Mouse (Mus musculus) lung, embryonic 16.5 days (tissue): ENCODE results near the gene Arhgef38. TPM values are rescaled to one million over a fixed set of nuclear protein-coding genes. Genes with fewer than 3 reads are reported as not detected.

Experiments
- ATAC-seq: fragments of 200-750 bp; cut with Nextera tagmentation; 2 replicates; pipeline ENCODE4 v1.8.0; 2017; ENCODE audit warnings: low read depth, mild to moderate bottlenecking, moderate library complexity
- H3K27ac ChIP-seq: fragments of 300-500 bp; sonication (generic); 2 replicates; pipeline ENCODE4 v1.5.1; 2014; ENCODE audit warnings: mild to moderate bottlenecking, control low read depth, low read length
- H3K27me3 ChIP-seq: fragments of 300-500 bp; sonication (generic); 2 replicates; pipeline ENCODE4 v1.6.1; 2014; ENCODE audit warnings: low read depth, low read length, mixed read lengths; ENCODE audit not compliant: control insufficient read depth, insufficient read depth
- H3K36me3 ChIP-seq: fragments of 300-500 bp; sonication (generic); 2 replicates; pipeline ENCODE4 v1.6.1; 2014; ENCODE audit warnings: low read length; ENCODE audit not compliant: control insufficient read depth, insufficient read depth
- H3K4me1 ChIP-seq: fragments of 300-500 bp; sonication (generic); replicated peaks from 2 replicates; pipeline ENCODE4 v1.6.1; 2014; ENCODE audit warnings: low read length, mixed read lengths; ENCODE audit not compliant: control insufficient read depth, insufficient read depth
- H3K4me2 ChIP-seq: fragments of 300-500 bp; sonication (generic); 2 replicates; pipeline ENCODE4 v1.6.1; 2014; ENCODE audit warnings: low read depth, low read length, control low read depth
- H3K4me3 ChIP-seq: fragments of 300-500 bp; sonication (generic); 2 replicates; pipeline ENCODE4 v1.5.1; 2014; ENCODE audit warnings: mild to moderate bottlenecking, low read length, control low read depth
- H3K9ac ChIP-seq: fragments of 300-500 bp; sonication (generic); 2 replicates; pipeline ENCODE4 v1.6.1; 2014; ENCODE audit warnings: low read length, control low read depth
- H3K9me3 ChIP-seq: fragments of 300-500 bp; sonication (generic); 2 replicates; pipeline ENCODE4 v1.6.1; 2016; ENCODE audit warnings: low read length; ENCODE audit not compliant: control insufficient read depth
- WGBS: fragments of 180-500 bp; shearing (Covaris S2); extraction: QIAGEN DNeasy Blood & Tissue Kit; methylation state at CpG from one replicate; pipeline ENCODE4 v1.1.7; 2014; 5-methylcytosine and 5-hydroxymethylcytosine counted together
- polyA plus RNA-seq: library from polyadenylated mRNA; unstranded; fragments of >200 nt; fragmentation: Nextera tagmentation; extraction: Ambion mirVana; gene quantifications from 2 replicates; pipeline ENCODE4 v1.2.1, GENCODE M21; 2015

Arhgef38 gene
- polyA plus RNA-seq = 1.2 and 1.5 TPM in 2 replicates

GRCm38 (mm10) chr3:133234821-133235295 is at the start of gene Arhgef38:
Arhgef38 (minus strand) TSS chr3:133234949.
- H3K9me3 ChIP-seq = no peaks in the 10 kb centered on the region
- H3K4me1 ChIP-seq = no peaks in the 10 kb centered on the region
- H3K4me2 ChIP-seq = peak within 1 kb of the TSS; percentile 28
- WGBS = 42% methylated on average over 11 of the region's 12 CpGs
- no peaks in the 10 kb centered on the region for H3K27me3 ChIP-seq
- no peak within 1 kb of the TSS; the same call in 1 of the 2 replicates for H3K9ac ChIP-seq
- peak within 1 kb of the TSS; percentile 5; the same call in 1 of the 2 replicates for H3K27ac ChIP-seq
- peak; percentile 95 for ATAC-seq
- H3K36me3 ChIP-seq = no peaks in the 10 kb centered on the region
- peak within 1 kb of the TSS; percentile 19 for H3K4me3 ChIP-seq

GRCm38 (mm10) chr3:133271887-133272286 is 37.1 kb upstream of the Arhgef38 start:
- Histone ChIP-seq H3K4me3 (no peak overlapping the region), H3K4me2 (no peak overlapping the region), H3K9me3 (no peaks in the 10 kb centered on the region), H3K27me3 (no peaks in the 10 kb centered on the region), H3K9ac (no peak overlapping the region), H3K4me1 (no peaks in the 10 kb centered on the region), H3K27ac (no peak overlapping the region), H3K36me3 (no peaks in the 10 kb centered on the region)
- ATAC-seq = no peak
- WGBS = 9% methylated on average over 3 of the region's 3 CpGs

GRCm38 (mm10) chr3:133258860-133259259 is 24.1 kb upstream of the Arhgef38 start:
- Histone ChIP-seq H3K27ac (no peak overlapping the region), H3K4me2 (no peak overlapping the region), H3K9ac (no peak overlapping the region), H3K9me3 (no peaks in the 10 kb centered on the region), H3K4me3 (no peak overlapping the region), H3K27me3 (no peaks in the 10 kb centered on the region), H3K4me1 (no peaks in the 10 kb centered on the region), H3K36me3 (no peaks in the 10 kb centered on the region)
- WGBS = 88% methylated on average over 2 of the region's 2 CpGs
- no peak for ATAC-seq

- Histone ChIP-seq H3K4me2 (no peak overlapping the region), H3K9me3 (no peaks in the 10 kb centered on the region), H3K4me3 (no peak overlapping the region), H3K36me3 (no peaks in the 10 kb centered on the region), H3K4me1 (no peaks in the 10 kb centered on the region), H3K27ac (no peak overlapping the region), H3K9ac (no peak overlapping the region), H3K27me3 (no peaks in the 10 kb centered on the region)
- 68% methylated on average over 4 of the region's 4 CpGs for WGBS
- ATAC-seq = no peak
Observed at GRCm38 (mm10) chr3:133255842-133256241, 21.1 kb upstream of the Arhgef38 start.

GRCm38 (mm10) chr3:133244027-133244426 is 9.3 kb upstream of the Arhgef38 start:
- WGBS = 79% methylated on average over 9 of the region's 9 CpGs

GRCm38 (mm10) chr3:133241916-133242315 is 7.2 kb upstream of the Arhgef38 start:
- WGBS = 77% methylated on average over 1 of the region's 1 CpGs
- no peaks in the 10 kb centered on the region for H3K36me3 ChIP-seq
- no peaks in the 10 kb centered on the region for H3K4me1 ChIP-seq
- H3K27ac ChIP-seq = no peak overlapping the region
- ATAC-seq = no peak
- H3K27me3 ChIP-seq = no peaks in the 10 kb centered on the region
- H3K4me3 ChIP-seq = no peak overlapping the region
- no peak overlapping the region for H3K9ac ChIP-seq
- H3K4me2 ChIP-seq = no peak overlapping the region
- H3K9me3 ChIP-seq = no peaks in the 10 kb centered on the region

More at GRCm38 (mm10) chr3:133244027-133244426, 9.3 kb upstream of the Arhgef38 start:
- no peak overlapping the region for H3K27ac ChIP-seq
- H3K27me3 ChIP-seq = no peaks in the 10 kb centered on the region
- no peak overlapping the region for H3K4me2 ChIP-seq
- H3K9ac ChIP-seq = no peak overlapping the region
- H3K36me3 ChIP-seq = no peaks in the 10 kb centered on the region
- ATAC-seq = no peak
- H3K4me3 ChIP-seq = no peak overlapping the region
- H3K4me1 ChIP-seq = no peaks in the 10 kb centered on the region
- H3K9me3 ChIP-seq = no peaks in the 10 kb centered on the region

- Histone ChIP-seq H3K27me3 (no peaks in the 10 kb centered on the region), H3K9ac (no peak overlapping the region), H3K27ac (no peak overlapping the region), H3K4me1 (no peaks in the 10 kb centered on the region), H3K4me3 (0 out of 2 replicates have a peak overlapping the region, but pooled peaks have one; percentile 3), H3K9me3 (no peaks in the 10 kb centered on the region), H3K36me3 (no peaks in the 10 kb centered on the region), H3K4me2 (no peak overlapping the region)
- WGBS = 51% methylated on average over 9 of the region's 9 CpGs
- no peak for ATAC-seq
Observed at GRCm38 (mm10) chr3:133233993-133234392, 756 bp downstream of the Arhgef38 start.

GRCm38 (mm10) chr3:133230427-133230826 is 4.3 kb downstream of the Arhgef38 start:
- Histone ChIP-seq H3K36me3 (no peaks in the 10 kb centered on the region), H3K4me1 (peaks cover 6% of the 10 kb centered on the region), H3K9me3 (no peaks in the 10 kb centered on the region), H3K4me3 (no peak overlapping the region), H3K27ac (no peak overlapping the region), H3K27me3 (no peaks in the 10 kb centered on the region), H3K9ac (no peak overlapping the region), H3K4me2 (no peak overlapping the region)
- ATAC-seq = no peak
- 44% methylated on average over 2 of the region's 2 CpGs for WGBS

GRCm38 (mm10) chr3:133229594-133229993 is 5.2 kb downstream of the Arhgef38 start:
- Histone ChIP-seq H3K36me3 (no peaks in the 10 kb centered on the region), H3K27ac (no peak overlapping the region), H3K9me3 (no peaks in the 10 kb centered on the region), H3K27me3 (no peaks in the 10 kb centered on the region), H3K4me3 (no peak overlapping the region), H3K4me1 (peaks cover 6% of the 10 kb centered on the region), H3K9ac (no peak overlapping the region), H3K4me2 (no peak overlapping the region)
- no peak for ATAC-seq
